8 mouse cellular contexts compared by ENCODE assay signal in genomic region chr13:45961871-45962630, GRCm38 (mm10). TPM values are rescaled to one million over a fixed set of nuclear protein-coding genes. Genes with fewer than 3 reads are reported as not detected.
DNase-seq lines count a peak whose midpoint lies in the region; ATAC-seq and TF ChIP-seq lines count a peak whose summit lies in the region.

No protein-coding gene starts in this region.

- peak overlapping the region; percentile 92 for H3K4me3 ChIP-seq in kidney, embryonic 16.5 days (ENCODE audit: low read length)
- peak overlapping the region; percentile 82 for H3K4me3 ChIP-seq in embryonic facial prominence, embryonic 10.5 days
- H3K4me3 ChIP-seq in hindbrain, postnatal 0 days (ENCODE audit: low read length) = peak overlapping the region; percentile 95

- no peaks in the 10 kb centered on the region for H3K9me3 ChIP-seq in kidney, embryonic 16.5 days (ENCODE audit: low read length)
- no peaks in the 10 kb centered on the region for H3K9me3 ChIP-seq in embryonic facial prominence, embryonic 10.5 days
- H3K9me3 ChIP-seq in hindbrain, postnatal 0 days (ENCODE audit: low read length) = no peaks in the 10 kb centered on the region

- H3K36me3 ChIP-seq in kidney, embryonic 16.5 days (ENCODE audit: insufficient read depth, low read length) = no peaks in the 10 kb centered on the region
- H3K36me3 ChIP-seq in embryonic facial prominence, embryonic 10.5 days (replicated peaks) = no peaks in the 10 kb centered on the region
- no peaks in the 10 kb centered on the region for H3K36me3 ChIP-seq in hindbrain, postnatal 0 days (ENCODE audit: insufficient read depth, low read length)

- peaks cover 56% of the 10 kb centered on the region for H3K4me1 ChIP-seq in kidney, embryonic 16.5 days (ENCODE audit: insufficient read depth, low read length)
- H3K4me1 ChIP-seq in embryonic facial prominence, embryonic 10.5 days = peaks cover 52% of the 10 kb centered on the region
- H3K4me1 ChIP-seq in hindbrain, postnatal 0 days (ENCODE audit: insufficient read depth, low read length) = 0 out of 2 replicates have a peak, but pooled peaks cover 21% of the 10 kb centered on the region

- peak; percentile 48 for TF ChIP-seq CTCF in hindbrain, postnatal 0 days (IDR thresholded peaks at IDR 0.05; ENCODE audit: low read depth)

- no peaks in the 10 kb centered on the region for H3K27me3 ChIP-seq in kidney, embryonic 16.5 days (ENCODE audit: insufficient read depth, low read length)
- peaks cover 40% of the 10 kb centered on the region for H3K27me3 ChIP-seq in embryonic facial prominence, embryonic 10.5 days (replicated peaks; ENCODE audit: low read depth, poor library complexity, severe bottlenecking)
- no peaks in the 10 kb centered on the region for H3K27me3 ChIP-seq in hindbrain, postnatal 0 days (ENCODE audit: insufficient read depth, low read length)

- ATAC-seq in kidney, embryonic 16.5 days (ENCODE audit: low FRiP score, low TSS enrichment) = no peak
- no peak for ATAC-seq in hindbrain, postnatal 0 days

- H3K27ac ChIP-seq in kidney, embryonic 16.5 days (ENCODE audit: low read length) = peak overlapping the region; percentile 28; the same call in 1 of the 2 replicates
- no peak overlapping the region for H3K27ac ChIP-seq in embryonic facial prominence, embryonic 10.5 days (replicated peaks)
- H3K27ac ChIP-seq in hindbrain, postnatal 0 days = peak overlapping the region; percentile 96

- peak overlapping the region; percentile 88 for H3K4me2 ChIP-seq in kidney, embryonic 16.5 days (replicated peaks; ENCODE audit: low read depth, low read length)
- peak overlapping the region; percentile 92 for H3K4me2 ChIP-seq in hindbrain, postnatal 0 days (ENCODE audit: low read depth, low read length)

- no peak for DNase-seq in kidney, postnatal 10 days
- DNase-seq in NIH3T3 (ENCODE audit: low read depth) = peak; percentile 54
- peak; percentile 45 for DNase-seq in embryonic facial prominence, embryonic 10.5 days (ENCODE audit: low spot score)
- DNase-seq in hindbrain, postnatal 0 days (ENCODE audit: low spot score) = peak; percentile 64
- peak; percentile 14 for DNase-seq in natural killer cell, adult 2 months (ENCODE audit: low spot score in 2 of 2)
- DNase-seq in thymus, postnatal 36 days = no peak
- DNase-seq in urinary bladder, postnatal 10 days (ENCODE audit: low spot score) = no peak

- peak overlapping the region; percentile 97; the same call in 1 of the 2 replicates for H3K9ac ChIP-seq in kidney, embryonic 16.5 days (replicated peaks; ENCODE audit: low read length)
- H3K9ac ChIP-seq in hindbrain, postnatal 0 days (replicated peaks; ENCODE audit: low read length) = 0 out of 2 replicates have a peak overlapping the region, but pooled peaks have one; percentile 17

- WGBS in kidney, embryonic 16.5 days = 35% methylated on average over 9 of the region's 9 CpGs
- 10% methylated on average over 9 of the region's 9 CpGs for WGBS in embryonic facial prominence, embryonic 10.5 days
- WGBS in hindbrain, postnatal 0 days = 11% methylated on average over 9 of the region's 9 CpGs

RNA-seq across cellular contexts. Expression of gene Atxn1, which starts 2.8 kb away (rescaled TPM):
- 5.9 and 7.6 TPM in 2 replicates for polyA plus RNA-seq in kidney, embryonic 16.5 days (2015; fragmentation: Nextera tagmentation; extraction: Ambion mirVana)
- 1.1 and 1.2 TPM in 2 replicates for polyA plus RNA-seq in embryonic facial prominence, embryonic 10.5 days (2016; fragmentation: Nextera tagmentation; extraction: Ambion mirVana)
- 32.0 and 44.6 TPM in 2 replicates for total RNA-seq in hindbrain, postnatal 0 days (2014; rRNA removed)
- polyA plus RNA-seq in hindbrain, postnatal 0 days (2015; fragmentation: Nextera tagmentation; extraction: Ambion mirVana) = 8.6 and 9.3 TPM in 2 replicates

Comparison
In these comparisons a context has a peak if more than half of its experiments do, and no peak if none do; other contexts are left out.
1. DNase-seq: peak in NIH3T3 (single experiment), embryonic facial prominence, embryonic 10.5 days (single experiment), hindbrain, postnatal 0 days (single experiment) and natural killer cell, adult 2 months (2 of 2); none in kidney, postnatal 10 days (single experiment), thymus, postnatal 36 days (0 of 2) and urinary bladder, postnatal 10 days (single experiment).
2. Peak in every context shown above with its lines, with median percentiles within 50 percentile points of each other: H3K4me3 ChIP-seq.